Mouse (Mus musculus) urinary bladder, postnatal 10 days (tissue): ENCODE measurements around the gene Adamts8.

Experiments used
- DNase-seq: peaks from one replicate; pipeline ENCODE4 v3.0.0; 2022; ENCODE audit warnings: low spot score

Gene Adamts8

GRCm38 (mm10) chr9:30985782-30986181, 43.4 kb downstream of the Adamts8 start:
- no peak for DNase-seq

DNA sequence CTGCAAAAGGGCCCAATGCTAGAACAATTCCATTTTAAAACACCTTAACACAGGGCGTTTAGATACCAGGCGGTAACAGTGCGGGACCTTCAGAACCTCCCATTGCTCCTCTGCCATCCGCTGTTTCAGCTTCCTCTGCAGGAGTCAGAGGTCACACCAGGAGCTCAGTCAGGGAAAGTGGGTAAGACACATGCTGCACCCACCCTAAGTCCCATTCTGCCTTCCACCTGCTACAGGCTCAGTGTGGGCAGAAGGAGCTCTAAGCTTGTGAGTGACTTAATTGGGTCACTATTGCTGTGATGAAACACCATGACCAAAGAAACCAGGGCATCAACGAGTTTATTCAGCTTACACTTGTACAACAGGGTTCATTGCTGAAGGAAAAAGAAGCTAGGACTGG, 50.7 kb downstream of the Adamts8 start:
- no peak for DNase-seq

DNA sequence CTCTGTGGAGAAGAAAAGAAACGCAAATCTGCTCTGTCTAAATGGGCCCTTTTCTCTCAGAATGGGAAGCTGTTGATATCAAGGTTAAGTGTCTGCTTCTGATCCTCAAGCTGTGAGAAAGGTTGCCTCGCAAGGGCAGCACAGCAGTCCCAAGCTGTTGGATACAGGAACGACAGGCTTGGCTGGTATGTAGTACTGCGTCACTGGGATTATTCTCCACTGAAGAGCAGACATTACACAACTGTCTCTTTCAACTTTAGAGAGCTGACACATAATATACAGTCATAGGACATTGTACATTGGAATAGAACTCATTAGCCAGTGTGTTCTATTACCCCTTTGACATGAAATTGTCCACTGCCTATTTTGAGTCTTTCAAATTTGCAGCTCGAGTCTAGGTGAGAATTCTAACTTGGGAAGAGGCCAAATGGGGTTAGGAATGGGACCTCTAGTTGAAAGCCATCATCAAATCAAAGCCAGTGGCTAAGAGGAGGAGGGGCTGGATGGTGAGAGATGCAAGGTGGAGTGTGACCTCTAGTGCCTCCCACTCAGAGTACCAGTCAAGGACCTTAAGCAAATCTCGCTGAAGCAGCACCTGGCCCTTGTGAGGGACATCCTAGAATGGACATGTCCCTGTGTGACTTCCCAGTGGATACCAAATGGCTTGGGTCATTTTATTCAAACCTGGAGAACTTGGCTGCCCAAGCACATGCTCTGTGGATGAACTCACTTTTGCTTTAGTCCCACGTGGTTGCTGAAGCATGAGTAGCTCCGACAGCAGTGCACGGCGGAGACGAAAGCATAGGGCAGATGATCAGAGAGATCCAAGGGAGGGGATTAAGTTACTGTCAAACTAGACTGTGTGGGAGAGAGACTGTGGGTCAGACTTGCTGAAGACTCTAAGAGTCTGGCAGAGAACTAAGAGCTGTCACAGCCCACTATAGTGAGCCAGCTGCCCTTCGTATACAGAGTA, 54.5 kb downstream of the Adamts8 start:
- DNase-seq, result no peak

DNA sequence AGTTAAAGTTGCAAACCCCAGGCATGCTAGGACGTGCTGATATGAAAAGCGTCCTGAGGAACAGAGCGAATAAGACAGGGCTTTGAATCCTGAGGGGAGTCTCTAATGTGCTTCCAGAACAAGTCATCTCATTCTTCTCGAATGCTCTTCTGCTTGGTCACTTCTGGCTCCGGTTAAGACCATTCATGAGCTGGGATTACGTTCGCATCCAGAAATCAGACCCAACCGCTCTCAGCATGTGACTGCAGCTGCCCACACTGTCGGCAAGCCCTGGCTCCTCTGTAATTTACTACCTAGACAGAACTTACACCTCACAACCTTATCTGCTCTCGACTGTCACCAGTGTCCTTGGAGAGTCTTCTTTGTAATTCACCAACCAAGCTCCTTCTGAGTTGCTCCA, 58.3 kb downstream of the Adamts8 start:
- no peak for DNase-seq

GRCm38 (mm10) chr9:31002528-31002927, 60.2 kb downstream of the Adamts8 start:
- no peak for DNase-seq

GRCm38 (mm10) chr9:31009334-31009733, 67.0 kb downstream of the Adamts8 start:
- DNase-seq, result no peak

DNA sequence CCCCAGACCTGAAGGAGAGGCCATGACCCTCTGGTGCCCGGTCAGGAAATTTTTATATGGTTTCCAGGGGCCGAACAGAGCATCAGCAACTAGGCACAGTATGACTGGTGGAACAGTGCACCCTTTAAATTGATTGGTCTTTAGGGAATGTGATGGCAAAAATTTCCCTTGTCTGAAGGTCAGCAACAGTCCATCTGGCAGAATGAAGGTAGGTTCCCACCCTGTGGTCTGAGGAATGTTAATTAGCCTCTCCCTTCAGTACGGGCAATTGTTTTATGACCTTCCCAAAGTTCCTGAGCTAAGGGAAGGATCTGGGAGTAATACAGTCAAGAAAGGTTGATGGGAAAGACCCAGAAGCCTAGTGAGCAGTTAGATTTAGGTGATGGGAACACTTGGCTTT, 67.7 kb downstream of the Adamts8 start:
- DNase-seq, result no peak

DNA sequence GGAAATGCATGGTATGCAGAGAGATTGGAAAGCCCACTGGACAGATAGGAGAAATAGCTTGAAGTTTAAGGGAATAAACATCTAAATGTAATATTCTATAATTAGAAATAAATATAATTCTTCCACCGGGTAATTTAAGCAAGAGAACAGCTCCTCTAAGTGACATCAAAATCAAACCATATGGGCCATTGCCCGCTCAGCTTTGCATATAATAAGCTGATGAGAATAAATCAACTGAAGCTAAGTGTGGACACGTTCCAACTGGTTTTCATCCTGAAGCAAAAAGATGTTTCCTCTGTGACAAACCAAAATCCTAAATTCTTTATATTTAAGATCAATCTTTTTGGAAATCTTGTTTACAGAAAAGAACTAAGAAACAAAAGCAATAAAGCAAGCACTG, 68.4 kb downstream of the Adamts8 start:
- DNase-seq, result no peak

DNA sequence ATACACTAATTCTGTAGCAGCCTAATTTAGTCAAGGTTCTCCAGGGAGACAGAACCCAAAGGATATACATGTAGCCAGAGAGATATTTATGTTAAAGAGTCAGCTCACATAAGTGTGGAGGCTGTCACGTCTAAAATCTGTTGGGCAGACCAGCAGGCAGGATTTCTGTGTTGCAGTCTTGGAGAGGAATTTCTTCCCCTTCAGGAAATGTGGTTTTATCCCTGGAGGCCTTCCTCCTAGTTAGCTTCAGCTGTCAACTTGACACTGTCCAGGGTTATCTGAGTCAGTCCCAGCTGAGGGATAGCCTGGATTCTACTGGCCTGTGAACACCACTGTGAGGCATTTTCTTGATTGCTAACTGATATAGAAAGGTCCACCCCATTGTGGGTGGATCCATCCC, 69.2 kb downstream of the Adamts8 start:
- no peak for DNase-seq

DNA sequence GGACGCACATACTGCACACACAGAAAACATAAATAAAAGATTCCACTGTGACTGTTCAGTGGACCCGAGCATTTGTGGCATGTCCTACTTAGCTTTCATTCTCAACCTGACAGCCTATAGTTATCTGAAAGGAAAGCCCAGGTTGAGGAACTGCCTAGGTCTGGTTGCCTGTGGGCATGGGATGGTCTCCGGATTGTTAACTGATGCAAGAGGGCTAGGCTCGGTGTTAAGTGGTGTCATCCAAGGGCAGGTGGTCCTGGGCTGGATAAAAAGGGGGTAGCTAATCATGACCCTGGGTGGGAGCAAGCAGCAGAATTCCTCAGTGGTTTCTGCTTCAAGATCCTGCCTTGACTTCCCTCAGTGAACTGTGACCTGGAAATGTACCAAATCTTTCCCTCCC, 70.3 kb downstream of the Adamts8 start:
- DNase-seq, result no peak

DNA sequence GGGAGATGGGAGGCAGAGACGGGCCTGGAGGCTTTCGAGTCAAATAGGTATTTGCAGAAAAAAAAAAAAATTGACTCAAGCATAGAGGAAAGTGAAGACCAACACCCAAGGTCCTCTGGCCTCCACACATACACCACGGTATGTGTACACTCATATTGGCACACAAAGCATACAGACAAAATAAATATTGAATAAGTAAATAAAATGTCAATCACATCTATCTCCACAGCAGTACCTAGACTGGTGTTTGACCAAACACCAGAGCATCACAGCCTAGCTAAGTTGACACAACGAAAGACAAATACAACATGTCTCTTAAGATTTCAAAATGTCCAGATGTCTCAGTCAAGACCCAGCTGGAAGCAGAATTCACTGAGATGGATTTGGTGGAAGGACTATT, 71.1 kb downstream of the Adamts8 start:
- no peak for DNase-seq
